Mouse (Mus musculus) ES-E14 (cell line): ENCODE results near the gene Ebpl.

Source experiments
- CHD2 ChIP-seq: IDR thresholded peaks from 2 replicates; pipeline ENCODE4 v1.6.1; 2014; ENCODE audit warnings: mild to moderate bottlenecking, low read depth, low read length, inconsistent platforms
- HCFC1 ChIP-seq: IDR thresholded peaks from 2 replicates; pipeline ENCODE4 v1.6.1; 2012; ENCODE audit warnings: low read length, inconsistent platforms, borderline replicate concordance; ENCODE audit not compliant: insufficient read depth
- MAFK ChIP-seq: IDR thresholded peaks from 2 replicates; pipeline ENCODE4 v1.6.1; 2014; ENCODE audit warnings: mild to moderate bottlenecking, low read depth, low read length, inconsistent platforms; ENCODE audit not compliant: insufficient read depth
- ZC3H11A ChIP-seq: IDR thresholded peaks from 2 replicates; pipeline ENCODE4 v1.6.1; 2012; ENCODE audit warnings: low read depth, mild to moderate bottlenecking, inconsistent platforms, low read length, borderline replicate concordance
- ZNF384 ChIP-seq: IDR thresholded peaks from 2 replicates; pipeline ENCODE4 v1.6.1; 2012; ENCODE audit warnings: low read depth, low read length, inconsistent platforms

- TF ChIP-seq ZC3H11A (no peak), HCFC1 (no peak), ZNF384 (no peak), MAFK (no peak), CHD2 (no peak)
Observed at GRCm38 (mm10) chr14:61394745-61395144, 34.5 kb upstream of the Ebpl start.
